Mouse (Mus musculus) small intestine, adult 2 months (tissue): ENCODE data around the gene Zfp804a.

Source experiments
- CTCF ChIP-seq: fragments of 200-500 bp; IDR thresholded peaks from 2 replicates; pipeline ENCODE4 v1.5.1; 2012; ENCODE audit warnings: low read depth, mild to moderate bottlenecking, control low read depth, inconsistent platforms, low read length, moderate library complexity, mixed read lengths; ENCODE audit not compliant: insufficient replicate concordance, insufficient read length; ENCODE audit errors: extremely low read depth
- POLR2A ChIP-seq: fragments of 200-500 bp; IDR thresholded peaks from 2 replicates; pipeline ENCODE4 v1.6.1; 2012; ENCODE audit warnings: low read depth, mild to moderate bottlenecking, control low read depth, inconsistent platforms, low read length, moderate library complexity

GRCm38 (mm10) chr2:82246902-82247522 lies 194.0 kb downstream of the Zfp804a start:
- TF ChIP-seq CTCF: no peak
- TF ChIP-seq POLR2A: no peak
